Mouse (Mus musculus) megakaryocyte progenitor cell, adult 5-6 weeks (primary cell): ENCODE measurements around the gene Sept12. TPM values are rescaled to one million over a fixed set of nuclear protein-coding genes. Genes with fewer than 3 reads are reported as not detected.

Experiments used
- ATAC-seq: replicated peaks from 2 replicates; pipeline ENCODE4 v1.8.0; 2016; ENCODE audit warnings: mild to moderate bottlenecking, moderate TSS enrichment, inconsistent platforms; ENCODE audit not compliant: poor library complexity
- total RNA-seq, 2 experiments: library from RNA; stranded (forward) in 1 of 2; stranded (reverse) in 1 of 2; fragments of 157-497, 149-512 nt in 1 of 2; fragments of 200-1000 nt in 1 of 2; gene quantifications; 2 replicates each; pipeline versions ENCODE4 v1.2.3 to v1.2.4; 2015 to 2017

Gene Sept12
- total RNA-seq (2015) (not detected in 2 replicates), total RNA-seq (2017) (not detected in 2 replicates)

DNA sequence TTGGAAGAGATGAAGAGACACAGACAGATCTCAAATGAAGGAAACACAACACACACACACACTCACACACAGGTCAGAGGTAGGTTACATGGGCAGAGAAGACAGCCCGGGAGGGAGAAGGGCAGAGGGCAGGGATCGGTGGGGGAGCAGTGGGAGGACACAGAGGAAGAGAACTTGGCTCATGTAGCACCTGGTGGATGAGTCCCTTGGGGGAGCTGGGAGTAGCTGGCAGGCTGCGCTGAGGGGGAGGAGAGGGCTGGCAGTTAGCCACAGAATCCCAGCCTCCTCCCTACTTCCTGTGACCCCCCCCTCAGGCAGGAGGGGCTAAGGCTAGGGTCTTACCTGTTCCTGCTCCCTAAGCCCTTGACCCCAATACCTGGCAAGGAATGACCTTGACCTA is at the start of gene Sept12:
Sept12 (minus strand) TSS at position 300 of the 400 bp plus-strand sequence.
- ATAC-seq: no peak

DNA sequence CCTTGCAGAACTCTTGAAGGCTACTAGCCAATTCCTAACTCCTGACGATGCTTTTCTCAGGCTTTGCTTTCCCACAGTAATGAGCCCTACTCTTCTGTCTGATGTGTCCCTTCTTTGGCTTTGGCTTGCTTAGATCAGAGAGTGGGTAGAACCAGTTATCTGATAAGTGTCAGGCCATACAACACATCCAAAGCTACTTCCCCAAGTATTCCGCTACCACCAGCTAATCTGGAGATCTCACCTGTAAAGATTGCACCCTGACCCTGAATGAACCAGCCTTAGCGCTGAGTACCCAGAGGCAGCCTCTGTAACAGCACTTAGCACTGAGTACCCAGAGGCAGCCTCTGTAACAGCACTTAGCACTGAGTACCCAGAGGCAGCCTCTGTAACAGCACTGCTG is 47.7 kb upstream of the Sept12 start:
- ATAC-seq: no peak

DNA sequence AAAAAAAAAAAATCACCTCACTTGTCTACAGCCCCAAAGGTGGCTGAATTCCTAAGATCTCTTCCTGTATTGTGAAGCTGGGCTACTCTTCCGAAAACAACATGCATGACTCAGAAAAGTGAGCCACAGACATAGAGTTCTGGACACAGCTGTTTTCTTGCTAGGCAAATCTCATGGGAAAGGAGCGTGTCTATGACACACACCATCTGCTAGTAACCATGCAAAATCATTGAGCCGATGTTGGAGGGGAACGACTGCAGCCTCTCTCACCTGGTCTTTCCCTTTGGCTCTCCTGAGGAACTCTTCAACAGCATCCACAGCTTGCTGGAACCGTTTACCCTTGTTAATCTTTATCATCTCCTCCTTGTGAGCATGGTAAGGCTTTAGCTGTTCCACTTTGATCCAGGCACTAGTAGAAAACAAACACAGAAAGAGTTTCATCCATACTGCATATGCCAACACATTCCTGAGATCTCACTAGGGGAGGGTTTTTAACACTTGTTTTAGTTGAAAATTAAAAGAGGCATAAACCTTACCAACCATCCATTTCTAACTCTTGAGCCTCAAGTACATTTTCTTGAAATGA is 39.1 kb upstream of the Sept12 start:
- no peak for ATAC-seq

DNA sequence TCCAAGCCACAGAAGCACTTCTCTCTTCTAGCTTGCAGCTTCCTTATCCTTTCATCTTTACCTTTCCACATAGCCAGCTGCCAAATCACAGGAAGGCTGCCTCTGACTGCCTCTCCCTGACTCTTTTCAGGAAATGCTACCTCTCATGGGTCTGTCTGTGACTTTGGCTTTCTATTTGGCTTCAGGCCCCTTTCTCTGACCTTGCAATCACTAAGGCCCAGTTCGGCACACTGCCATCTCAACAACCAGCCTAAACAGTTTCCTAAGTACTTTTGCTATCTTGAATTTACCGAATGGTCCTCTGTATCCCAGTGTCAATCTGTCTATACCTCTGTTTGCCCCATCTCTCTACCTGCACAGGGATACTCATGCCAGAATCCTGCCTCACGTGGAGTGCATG is 37.9 kb upstream of the Sept12 start:
- ATAC-seq: no peak

GRCm38 (mm10) chr16:5029847-5030246 is 32.2 kb upstream of the Sept12 start:
- ATAC-seq: peak; percentile 64

DNA sequence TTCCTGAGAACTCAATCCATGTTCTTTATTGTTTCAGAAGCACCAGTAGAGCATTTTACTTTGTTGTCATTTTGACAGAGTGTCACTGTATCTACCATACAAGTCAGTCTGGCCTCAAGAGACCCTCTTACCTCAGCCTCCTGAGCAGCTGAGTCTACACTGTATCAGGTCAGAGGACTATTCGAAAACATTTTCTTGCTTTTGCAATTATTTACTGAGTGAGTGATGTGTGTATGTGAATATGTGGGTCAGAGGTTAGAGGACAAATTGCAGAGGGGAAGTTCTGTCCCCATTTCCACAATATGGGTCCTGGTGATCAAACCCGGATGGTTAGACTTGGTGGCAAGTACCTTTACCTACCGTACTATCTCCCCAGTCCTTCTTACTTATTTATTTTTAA is 26.4 kb upstream of the Sept12 start:
- no peak for ATAC-seq

DNA sequence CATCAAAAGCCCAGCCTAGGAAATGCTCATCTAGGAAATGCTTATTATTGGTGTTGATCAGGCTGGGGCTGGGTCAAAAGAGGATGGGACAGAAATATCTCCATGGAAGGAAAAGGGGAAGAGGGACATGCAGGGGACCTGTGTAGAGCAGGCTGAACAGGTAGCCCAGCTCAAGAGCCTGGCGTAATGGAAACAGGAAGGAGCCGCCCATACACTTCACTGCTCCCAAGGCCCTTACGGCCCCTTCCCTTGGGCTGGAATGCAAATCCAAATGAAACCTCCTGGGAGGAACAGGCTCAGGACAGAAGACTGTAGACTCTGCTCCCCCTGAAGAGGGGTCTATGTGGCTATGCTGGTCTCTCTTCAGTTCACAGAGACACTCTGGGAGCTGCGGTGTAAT is 16.9 kb upstream of the Sept12 start:
- no peak for ATAC-seq

DNA sequence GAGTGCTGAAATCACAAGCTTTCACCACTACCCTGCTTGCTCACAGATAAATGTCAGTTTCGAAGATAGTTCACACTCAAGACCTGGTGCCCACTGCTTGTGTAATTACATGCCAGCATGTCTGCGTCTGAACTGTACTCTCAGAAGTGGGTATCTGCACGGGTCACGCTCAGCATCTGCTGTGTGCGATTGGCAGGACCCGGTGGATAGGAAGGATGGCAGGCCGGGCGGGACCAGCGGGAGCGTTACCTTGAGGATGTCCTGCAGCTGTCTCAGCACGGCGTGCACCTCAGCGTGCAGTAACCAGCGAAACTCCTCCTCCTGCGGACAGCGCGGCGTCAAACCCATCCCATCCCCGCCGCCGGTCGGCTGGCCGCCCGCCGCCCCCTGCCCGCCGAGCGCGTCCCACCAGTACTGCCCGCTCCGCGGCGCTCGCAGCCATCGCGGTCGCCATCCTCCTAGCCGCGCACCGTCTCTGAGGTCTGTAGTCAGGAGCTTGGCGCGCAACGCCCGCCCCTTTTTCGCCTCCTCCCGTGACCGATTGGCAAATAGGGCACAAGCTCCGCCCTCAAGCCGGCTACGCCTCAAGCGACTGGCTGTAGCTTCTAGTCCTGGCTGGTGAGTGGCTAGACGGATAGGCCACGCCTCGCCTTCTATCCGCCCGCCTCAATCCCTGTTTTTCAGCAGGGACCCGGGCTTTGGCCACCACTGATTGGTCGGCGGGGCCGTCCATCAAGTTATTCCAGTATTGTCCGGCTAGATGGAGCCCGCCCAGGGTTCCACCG is 15.6 kb upstream of the Sept12 start, which contains the start of gene Rogdi:
Rogdi (minus strand) TSS at position 500 of the 785 bp plus-strand sequence.
- peak; percentile 83 for ATAC-seq

GRCm38 (mm10) chr16:5012036-5013005 is 14.7 kb upstream of the Sept12 start:
- peak; percentile 67 for ATAC-seq

DNA sequence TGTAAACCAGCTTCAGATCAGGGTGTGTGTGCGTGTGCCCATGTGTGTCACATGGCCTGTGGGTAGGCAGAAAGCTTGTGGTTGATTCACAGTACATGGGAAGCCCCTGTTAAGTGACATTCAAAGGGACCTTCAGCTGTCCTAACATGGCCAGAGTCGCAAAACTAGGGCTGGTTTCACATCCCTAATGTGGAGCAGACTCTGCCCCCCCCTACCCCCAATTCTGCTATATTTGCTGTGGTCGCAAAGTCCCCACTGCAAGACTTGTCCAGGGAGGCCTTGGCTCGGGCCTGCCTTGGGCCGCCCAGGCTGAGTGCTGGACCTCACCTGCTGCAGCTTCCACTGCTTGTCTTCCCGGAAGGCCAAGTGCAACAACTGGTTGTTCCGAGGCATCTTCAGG is 13.6 kb upstream of the Sept12 start:
- ATAC-seq: peak; percentile 13

DNA sequence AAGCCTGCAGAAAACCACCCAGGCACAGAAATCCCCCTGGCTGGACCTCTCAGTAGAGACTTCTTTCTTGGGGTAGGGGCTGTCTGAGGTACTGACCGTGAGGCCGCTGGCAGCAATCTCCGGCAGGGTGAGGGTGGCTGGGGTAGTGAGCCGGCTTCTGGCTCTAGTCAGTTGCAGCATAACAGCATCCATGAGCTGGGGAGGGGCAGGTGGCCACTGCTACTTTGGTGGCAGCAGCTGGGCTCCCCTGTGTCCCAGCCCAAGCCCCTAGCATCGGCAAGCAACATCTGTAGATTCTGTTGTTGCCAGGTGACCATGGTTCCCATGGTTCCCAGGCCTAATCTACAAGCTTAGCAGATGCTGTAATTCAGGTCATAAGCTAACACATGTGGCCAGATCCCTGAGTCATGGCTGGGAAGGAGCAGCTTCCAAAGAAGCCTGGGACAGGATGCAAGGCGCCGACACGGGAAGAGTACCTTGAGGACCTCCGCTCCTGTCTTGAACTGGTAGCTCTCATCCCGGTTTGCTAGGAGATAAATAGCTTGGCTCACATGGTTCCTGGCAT is 12.8 kb upstream of the Sept12 start:
- no peak for ATAC-seq

DNA sequence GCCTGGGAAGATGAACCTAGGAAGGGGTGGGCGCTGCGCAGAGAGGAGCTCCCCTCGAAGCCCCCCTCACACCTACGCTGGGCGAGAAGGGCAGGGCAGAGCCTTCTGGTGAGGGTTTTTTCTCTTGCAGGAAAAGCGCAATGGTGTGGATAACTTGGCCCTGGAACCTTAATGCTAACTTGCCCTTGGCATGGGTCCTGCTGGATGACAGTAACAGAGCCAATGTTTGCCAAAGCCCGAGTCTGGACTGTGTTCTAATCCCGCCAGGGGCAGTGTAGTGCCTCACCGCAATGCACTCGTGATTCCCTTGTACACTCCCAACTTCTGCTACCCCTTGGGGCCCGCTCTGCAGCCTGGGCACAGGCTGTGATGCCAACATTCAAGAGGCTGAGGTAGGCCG is 10.4 kb upstream of the Sept12 start:
- no peak for ATAC-seq

GRCm38 (mm10) chr16:5007492-5007891 is 9.8 kb upstream of the Sept12 start:
- ATAC-seq: no peak

GRCm38 (mm10) chr16:5007067-5007466 is 9.4 kb upstream of the Sept12 start, which contains the start of gene Smim22:
Gene Smim22, plus strand, starts transcription at chr16:5007288.
- ATAC-seq: no peak

- no peak for ATAC-seq
Observed at GRCm38 (mm10) chr16:5000611-5001010, 3.0 kb upstream of the Sept12 start.

- ATAC-seq: no peak
Observed at GRCm38 (mm10) chr16:4998984-4999383, 1.3 kb upstream of the Sept12 start.

GRCm38 (mm10) chr16:4993276-4993675 is 4.4 kb downstream of the Sept12 start:
- no peak for ATAC-seq

DNA sequence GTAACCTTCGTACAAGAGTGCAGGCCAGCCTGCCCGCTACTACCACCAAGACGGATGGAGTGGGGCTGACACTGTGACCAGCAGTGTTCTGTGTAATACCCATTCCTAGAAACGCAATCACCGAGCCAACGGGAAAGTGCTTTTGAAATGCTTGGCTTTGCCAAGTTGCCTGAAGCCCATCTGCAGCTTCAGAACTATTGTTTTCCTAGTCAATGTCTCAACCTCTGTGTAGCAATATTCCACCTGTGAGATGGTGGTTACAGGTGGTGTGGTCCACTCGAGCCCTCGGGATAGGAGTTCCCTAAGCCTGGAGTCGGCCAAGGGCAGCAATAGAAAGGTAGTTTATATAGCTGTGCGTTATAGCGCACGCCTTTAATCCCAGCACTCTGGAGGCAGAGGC is 12.9 kb downstream of the Sept12 start:
- no peak for ATAC-seq

- ATAC-seq: peak; percentile 82
Observed at GRCm38 (mm10) chr16:4979755-4980380, 17.8 kb downstream of the Sept12 start.

- peak; percentile 73 for ATAC-seq
Observed at GRCm38 (mm10) chr16:4978275-4979051, 19.2 kb downstream of the Sept12 start.
